Mouse (Mus musculus): ENCODE measurements at regions not wholly inside any gene's neighbourhood (a gene's known extent, or its start where the extent isn't known, plus 50 kb on each side); places are given as distances from the start of the nearest gene placed in this dataset.
A peak's percentile ranks its signal among the peaks of the same experiment; 100 is the strongest.
"Not testable (repeated sequence)": the region's sequence is repeated elsewhere in the genome, so short reads cannot be mapped to it uniquely, and the experiment has no call there.

DNA sequence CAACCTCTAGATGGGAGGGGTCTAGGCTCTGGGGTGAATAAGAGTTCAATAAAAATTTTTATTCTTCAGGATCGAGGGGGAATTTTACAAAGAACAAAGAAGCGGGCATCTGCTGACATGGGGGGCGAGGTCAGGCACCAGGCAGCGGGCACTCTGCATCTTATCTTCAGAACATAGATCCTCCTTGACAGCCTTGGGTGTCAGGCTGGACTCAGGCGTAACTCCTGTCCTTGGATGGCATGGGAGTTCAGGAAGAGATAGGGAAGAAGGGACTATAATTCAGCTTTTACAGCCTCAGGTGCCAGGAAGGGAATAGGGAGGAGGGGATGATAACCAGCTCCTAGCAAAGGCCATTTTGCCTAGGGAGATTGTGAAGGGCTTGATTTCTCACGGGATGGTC lies 753.1 kb downstream of the Gm10330 start:
- DNase-seq (ENCODE audit: low read depth, low spot score), result not testable (repeated sequence)

DNA sequence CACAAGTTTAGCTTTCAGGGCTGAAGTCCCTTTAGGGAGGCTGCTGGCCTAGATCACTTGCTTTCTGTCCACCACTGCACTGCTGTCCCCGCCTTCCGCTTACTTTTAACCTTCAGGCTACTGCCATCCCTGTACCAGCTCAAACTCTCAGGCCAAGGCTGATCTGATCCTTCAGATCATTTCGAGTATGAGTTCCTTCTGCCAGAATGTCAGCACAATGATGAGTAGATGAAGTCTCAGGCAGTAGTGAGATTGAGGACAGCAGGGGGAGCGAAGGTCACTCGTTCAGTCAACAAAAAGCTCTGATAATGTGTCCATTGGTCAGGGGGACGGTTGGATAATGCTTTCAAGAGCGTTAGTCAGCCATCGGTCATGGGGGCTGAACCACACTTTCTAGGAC lies 756.5 kb downstream of the Gm10330 start:
- DNase-seq (ENCODE audit: low read depth, low spot score), result not testable (repeated sequence)

DNA sequence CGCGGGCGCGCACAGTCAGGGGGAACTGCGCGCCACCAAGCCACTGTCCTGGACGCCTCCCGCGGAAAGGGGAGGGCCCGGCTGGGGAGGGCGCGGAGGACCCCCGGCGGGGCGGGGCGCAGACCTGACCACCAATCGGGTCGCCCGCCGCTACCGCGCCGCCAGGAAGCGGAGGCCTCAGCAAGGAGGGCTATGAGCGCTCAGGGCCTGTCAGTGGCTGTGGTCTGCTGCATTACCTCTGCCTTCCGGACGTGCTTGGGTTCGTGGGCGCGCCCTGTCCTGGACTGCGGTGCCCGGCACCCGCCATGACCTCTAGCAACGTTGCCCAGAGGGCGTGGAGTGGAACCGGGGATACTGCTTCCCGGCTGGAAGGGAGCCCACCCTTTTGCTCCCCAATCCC lies 769.9 kb downstream of the Gm10330 start:
- peak; percentile 67 for DNase-seq (ENCODE audit: low read depth, low spot score)

DNA sequence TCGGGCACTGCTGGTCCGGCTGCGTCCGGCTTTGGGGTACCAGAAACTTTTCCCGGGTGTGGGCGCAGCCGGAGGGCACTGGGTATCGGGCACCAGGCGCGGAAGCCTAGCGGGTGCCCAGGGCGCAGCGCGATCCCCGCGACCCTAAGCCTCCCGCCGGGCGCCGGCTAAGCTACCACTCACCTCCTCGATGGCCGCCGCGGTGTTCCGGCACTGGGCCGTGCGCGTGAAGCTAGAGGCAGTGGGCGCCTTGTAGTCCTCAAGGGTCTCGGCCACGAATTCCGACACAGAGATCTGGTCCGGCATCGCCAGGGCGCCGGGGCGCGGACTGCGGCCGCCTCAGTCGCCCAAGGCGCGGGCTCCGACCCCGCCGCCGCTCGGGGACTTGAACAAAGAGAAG lies 770.4 kb downstream of the Gm10330 start:
- DNase-seq (ENCODE audit: low read depth, low spot score), result not testable (repeated sequence)

Measured in ZHBTc4 (cell line).